Mouse (Mus musculus): ENCODE results near the gene Ntrk2. TPM values are rescaled to one million over a fixed set of nuclear protein-coding genes. Genes with fewer than 3 reads are reported as not detected.

Gene Ntrk2
- polyA plus RNA-seq, 1 experiment = not detected

GRCm38 (mm10) chr13:58930161-58930560, 123.8 kb downstream of the Ntrk2 start:
- no peak for TF ChIP-seq GATA1 (IDR thresholded peaks at IDR 0.05; ENCODE audit: low read length)

DNA sequence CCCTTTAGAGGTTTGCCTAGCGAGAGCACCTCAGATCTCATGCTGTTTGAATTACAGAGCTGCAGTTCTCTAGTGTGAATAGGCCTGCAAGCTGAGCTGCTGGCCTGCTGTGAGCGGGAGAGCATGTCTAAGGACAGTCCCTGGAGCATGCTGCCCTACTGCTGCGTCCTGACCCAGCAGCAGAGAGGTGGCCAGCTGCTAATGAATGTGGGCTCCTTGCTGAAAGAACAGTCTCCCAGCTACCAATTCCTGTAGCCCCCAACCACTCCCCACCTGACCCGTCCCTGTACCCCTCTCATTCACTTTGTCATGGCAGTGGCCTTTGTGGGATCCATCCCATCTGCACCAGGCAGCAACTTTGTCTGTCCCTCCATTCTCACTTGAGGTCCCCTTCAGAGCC, 126.8 kb downstream of the Ntrk2 start:
- no peak for TF ChIP-seq GATA1 (IDR thresholded peaks at IDR 0.05; ENCODE audit: low read length)

DNA sequence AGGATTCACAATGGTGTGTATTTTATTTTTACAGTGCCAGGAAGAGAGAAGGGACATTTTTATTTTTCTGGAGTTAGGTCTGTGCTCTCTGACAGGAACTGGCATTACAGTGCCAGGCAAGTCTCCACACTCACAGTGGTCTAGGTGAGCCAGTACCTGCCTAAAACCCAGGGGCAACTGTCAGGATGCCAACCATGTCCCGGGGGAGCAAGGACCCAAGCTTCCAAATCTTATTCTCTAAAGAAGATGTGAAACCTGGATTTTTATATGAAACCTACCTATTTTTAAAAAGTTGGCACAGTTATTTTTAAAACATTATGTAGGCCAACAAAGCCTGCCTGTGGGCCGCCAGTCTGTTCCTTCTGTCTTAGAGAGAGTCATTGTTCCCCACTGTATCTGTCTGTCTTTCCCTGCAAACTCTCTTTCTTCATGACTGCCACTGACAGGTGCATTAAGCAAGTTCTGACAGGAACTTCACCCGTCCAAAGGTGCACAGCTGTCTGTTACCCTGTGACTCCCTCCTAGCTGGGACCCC, 128.3 kb downstream of the Ntrk2 start:
- TF ChIP-seq GATA1 (IDR thresholded peaks at IDR 0.05; ENCODE audit: low read length) = no peak

- no peak for TF ChIP-seq GATA1 (IDR thresholded peaks at IDR 0.05; ENCODE audit: low read length)
Measured at GRCm38 (mm10) chr13:58935956-58936495, 129.7 kb downstream of the Ntrk2 start.

- no peak for TF ChIP-seq GATA1 (IDR thresholded peaks at IDR 0.05; ENCODE audit: low read length)
Measured at GRCm38 (mm10) chr13:58937884-58938283, 131.5 kb downstream of the Ntrk2 start.

GRCm38 (mm10) chr13:58938464-58938863, 132.1 kb downstream of the Ntrk2 start:
- TF ChIP-seq GATA1 (IDR thresholded peaks at IDR 0.05; ENCODE audit: low read length) = no peak

DNA sequence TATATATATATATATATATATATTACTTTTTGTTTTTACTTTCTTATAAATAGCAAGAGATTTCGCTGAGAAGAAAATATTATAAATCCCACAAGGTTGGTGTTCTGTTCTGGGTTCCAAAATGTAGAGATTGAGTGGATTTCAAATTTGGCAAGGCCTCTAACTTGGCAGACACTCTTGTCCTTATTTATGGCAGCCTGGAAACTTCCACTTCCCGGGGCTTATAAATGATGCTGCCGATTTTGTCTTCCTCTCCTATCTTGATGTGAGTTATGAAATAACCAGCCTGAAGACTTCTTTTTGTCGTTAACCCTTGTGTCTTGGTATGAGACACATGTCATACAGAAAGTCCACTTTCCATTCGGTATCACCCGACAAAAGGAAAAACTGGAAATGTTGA, 133.8 kb downstream of the Ntrk2 start:
- no peak for TF ChIP-seq GATA1 (IDR thresholded peaks at IDR 0.05; ENCODE audit: low read length)

DNA sequence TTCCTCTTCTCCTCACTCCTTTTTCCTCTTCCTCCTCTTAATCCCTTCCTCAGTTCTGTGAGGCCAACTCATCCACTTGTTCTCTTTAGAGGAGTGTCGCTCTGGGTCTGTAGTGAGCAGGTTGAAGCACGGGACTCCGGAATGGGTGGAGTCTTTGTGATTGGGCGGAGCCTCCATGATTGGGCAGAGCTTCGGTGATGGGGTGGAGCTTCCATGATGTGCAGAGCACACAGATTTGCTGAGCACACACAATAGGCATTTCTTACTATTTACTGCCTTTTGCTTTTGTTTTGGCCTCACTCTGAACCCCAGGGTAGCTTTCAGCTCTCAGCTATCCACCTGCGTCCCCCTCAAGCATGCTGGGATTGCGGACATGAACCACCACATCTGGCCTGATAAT, 134.4 kb downstream of the Ntrk2 start:
- TF ChIP-seq GATA1 (IDR thresholded peaks at IDR 0.05; ENCODE audit: low read length) = no peak

GRCm38 (mm10) chr13:58945781-58946180, 139.4 kb downstream of the Ntrk2 start:
- no peak for TF ChIP-seq GATA1 (IDR thresholded peaks at IDR 0.05; ENCODE audit: low read length)

GRCm38 (mm10) chr13:58946589-58946988, 140.2 kb downstream of the Ntrk2 start:
- no peak for TF ChIP-seq GATA1 (IDR thresholded peaks at IDR 0.05; ENCODE audit: low read length)

- no peak for TF ChIP-seq GATA1 (IDR thresholded peaks at IDR 0.05; ENCODE audit: low read length)
Measured at GRCm38 (mm10) chr13:58947056-58947455, 140.7 kb downstream of the Ntrk2 start.

DNA sequence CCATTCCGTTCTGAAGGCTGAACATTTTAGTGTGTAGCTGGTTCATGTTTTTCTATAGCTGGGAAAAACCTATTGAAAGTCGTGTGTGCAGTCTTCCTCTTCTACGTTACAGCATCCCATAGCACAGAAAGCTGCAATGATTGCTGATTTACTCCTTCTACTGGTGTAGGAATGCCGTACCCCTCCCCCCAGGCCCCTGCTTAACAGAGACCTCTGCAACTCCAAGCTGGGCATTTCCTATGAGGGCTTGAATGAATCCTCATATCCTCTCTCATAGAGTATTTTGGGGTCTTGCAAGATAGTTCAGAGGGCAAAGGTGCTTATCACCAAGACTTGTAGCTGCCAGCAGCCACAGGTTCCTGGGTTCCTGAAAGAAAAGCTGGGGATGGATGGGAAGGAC, 148.0 kb downstream of the Ntrk2 start:
- no peak for TF ChIP-seq GATA1 (IDR thresholded peaks at IDR 0.05; ENCODE audit: low read length)

- no peak for TF ChIP-seq GATA1 (IDR thresholded peaks at IDR 0.05; ENCODE audit: low read length)
Measured at GRCm38 (mm10) chr13:58954764-58955163, 148.4 kb downstream of the Ntrk2 start.

DNA sequence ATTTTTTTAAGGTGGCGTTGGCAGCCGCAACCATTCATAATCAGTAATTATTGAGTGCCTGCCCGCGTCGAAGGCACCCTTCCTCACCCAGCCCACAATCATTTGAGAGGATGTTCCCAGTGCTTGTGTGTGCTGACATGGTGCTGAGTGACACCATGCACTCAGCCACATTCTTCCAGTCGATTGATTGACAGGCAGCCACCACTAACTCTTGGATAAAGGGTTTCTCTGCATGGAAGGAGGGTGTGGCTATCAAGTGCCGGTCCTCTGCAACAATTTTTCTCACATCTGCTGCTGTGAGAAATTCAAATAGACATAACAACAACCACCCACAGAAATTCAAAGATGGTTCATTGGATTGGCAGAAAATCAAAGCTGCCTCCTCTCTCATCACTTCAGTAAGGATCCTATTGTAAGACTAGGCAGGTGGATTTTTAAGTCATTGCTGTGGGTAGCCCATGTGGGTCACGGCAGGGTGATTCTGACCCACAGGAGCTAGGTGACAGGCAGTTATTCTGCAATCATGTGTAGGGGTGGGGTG, 148.9 kb downstream of the Ntrk2 start:
- TF ChIP-seq GATA1 (IDR thresholded peaks at IDR 0.05; ENCODE audit: low read length) = no peak

GRCm38 (mm10) chr13:58958171-58958904, 152.0 kb downstream of the Ntrk2 start:
- no peak for TF ChIP-seq GATA1 (IDR thresholded peaks at IDR 0.05; ENCODE audit: low read length)

DNA sequence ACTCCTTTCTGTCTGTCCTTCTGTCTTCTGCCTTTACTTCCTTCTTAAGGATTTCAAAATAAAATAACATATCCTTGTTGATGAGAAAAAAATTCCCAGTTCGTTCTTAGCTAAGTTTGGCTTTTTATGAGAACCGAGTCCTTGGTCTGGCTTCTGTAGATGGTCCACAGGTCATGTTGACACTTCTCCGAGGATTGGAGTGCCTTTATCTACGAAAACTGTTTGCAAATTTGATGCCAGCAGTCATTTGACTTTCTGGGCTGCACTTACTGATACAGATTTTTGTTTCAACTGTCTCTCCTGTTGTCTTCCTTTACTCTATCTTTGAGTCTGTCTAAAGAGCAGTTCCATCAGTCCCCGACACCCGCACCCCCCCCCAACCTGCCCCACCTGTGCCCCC, 154.0 kb downstream of the Ntrk2 start:
- no peak for TF ChIP-seq GATA1 (IDR thresholded peaks at IDR 0.05; ENCODE audit: low read length)
